ENCODE assay signal across 29 mouse cellular contexts in the genomic region with DNA sequence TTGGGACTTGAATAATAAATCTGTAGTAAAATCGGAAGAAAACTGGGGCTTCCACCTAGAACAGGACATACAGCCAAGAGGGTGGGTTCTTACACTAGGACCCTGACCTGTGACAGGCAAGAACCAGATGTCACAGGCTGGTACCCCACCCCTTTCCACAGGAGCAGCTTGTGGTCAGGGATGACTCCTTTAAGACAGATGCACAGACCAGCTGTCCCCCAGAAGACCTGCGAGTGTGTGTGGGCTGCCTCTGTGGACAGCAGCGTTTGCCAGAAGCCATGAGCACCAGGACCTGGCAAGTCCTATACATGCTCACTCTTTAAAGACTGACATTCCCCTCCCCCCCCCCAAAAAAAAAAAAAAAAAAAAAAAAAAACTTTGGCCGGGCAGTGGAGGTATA.
"Had no signal": no experiment of that assay in that cellular context is flagged by ENCODE, and none has a peak within 500 bp of the region (broad histone marks: within the 10 kb centered on the region; RNA-seq: fewer than 3 reads in every experiment).

No protein-coding gene starts in this region.

- H3K9me3 ChIP-seq: limb, embryonic 10.5 days; limb, embryonic 12.5 days; limb, embryonic 13.5 days; limb, embryonic 15.5 days; liver, embryonic 12.5 days; liver, embryonic 13.5 days; liver, embryonic 15.5 days; lung, embryonic 15.5 days; megakaryocyte, embryonic 14.5 days; midbrain, embryonic 13.5 days; midbrain, embryonic 15.5 days; neural tube, embryonic 12.5 days had no signal

- H3K4me3 ChIP-seq: limb, embryonic 10.5 days; limb, embryonic 12.5 days; limb, embryonic 13.5 days; limb, embryonic 15.5 days; liver, embryonic 12.5 days; liver, embryonic 13.5 days; liver, embryonic 15.5 days; lung, embryonic 15.5 days; megakaryocyte, embryonic 14.5 days; midbrain, embryonic 10.5 days; midbrain, embryonic 12.5 days; midbrain, embryonic 13.5 days; midbrain, embryonic 15.5 days; neural tube, embryonic 12.5 days had no signal

- H3K27me3 ChIP-seq: limb, embryonic 12.5 days; limb, embryonic 13.5 days; limb, embryonic 15.5 days; liver, embryonic 12.5 days; liver, embryonic 13.5 days; liver, embryonic 15.5 days; lung, embryonic 15.5 days; megakaryocyte, embryonic 14.5 days; midbrain, embryonic 12.5 days; midbrain, embryonic 13.5 days; midbrain, embryonic 15.5 days; neural tube, embryonic 12.5 days had no signal

- H3K4me2 ChIP-seq: limb, embryonic 12.5 days; limb, embryonic 13.5 days; limb, embryonic 15.5 days; liver, embryonic 11.5 days; liver, embryonic 12.5 days; liver, embryonic 13.5 days; liver, embryonic 15.5 days; lung, embryonic 14.5 days; lung, embryonic 15.5 days; midbrain, embryonic 11.5 days; midbrain, embryonic 12.5 days; midbrain, embryonic 13.5 days; midbrain, embryonic 15.5 days; neural tube, embryonic 12.5 days had no signal

- DNase-seq: left cerebral cortex, postnatal 4 days; liver; liver, embryonic 13.5 days; liver, postnatal 0 days; lung, adult 18-20 months; lung, adult 2 months; lung, embryonic 14.5 days; lung, postnatal 10 days; lung, postnatal 14 days; lung, postnatal 36 days; lung, postnatal 4 days; midbrain, embryonic 14.5 days had no signal

- H3K27ac ChIP-seq: limb, embryonic 10.5 days; limb, embryonic 12.5 days; limb, embryonic 13.5 days; limb, embryonic 15.5 days; liver, embryonic 12.5 days; liver, embryonic 13.5 days; liver, embryonic 14.5 days; liver, embryonic 15.5 days; lung, embryonic 15.5 days; macrophage; midbrain, embryonic 10.5 days; midbrain, embryonic 12.5 days; midbrain, embryonic 13.5 days; midbrain, embryonic 15.5 days; neural tube, embryonic 12.5 days had no signal
